ENCODE assay signal across 8 mouse cellular contexts in the genomic region with DNA sequence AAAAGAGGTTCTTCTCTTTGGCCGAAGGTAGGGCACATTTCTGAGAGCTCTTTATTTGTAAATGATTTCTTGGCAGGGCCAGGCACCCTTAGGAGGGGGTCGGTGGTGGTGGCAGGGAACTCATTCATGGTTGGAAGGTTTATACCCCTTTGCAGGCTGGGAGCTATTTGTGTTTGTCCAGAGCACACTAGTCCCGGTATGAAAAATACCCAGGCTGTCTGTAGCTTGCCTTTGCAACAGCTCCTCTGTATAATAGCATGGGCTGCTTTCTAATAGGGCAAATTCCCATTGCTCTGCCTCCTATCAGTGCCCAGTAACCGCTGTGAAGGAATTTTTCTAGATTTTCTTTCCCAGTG. TPM values are rescaled to one million over a fixed set of nuclear protein-coding genes. Genes with fewer than 3 reads are reported as not detected.
A peak's percentile ranks its signal among the peaks of the same experiment; 100 is the strongest.
DNase-seq lines count a peak whose midpoint lies in the region; ATAC-seq and TF ChIP-seq lines count a peak whose summit lies in the region.

No protein-coding gene starts in this region.

- WGBS in lung, postnatal 0 days = 2% methylated on average over 4 of the region's 4 CpGs
- 4% methylated on average over 4 of the region's 4 CpGs for WGBS in limb, embryonic 15.5 days
- 6% methylated on average over 4 of the region's 4 CpGs for WGBS in stomach, embryonic 16.5 days

- no peak for TF ChIP-seq EP300 in lung, postnatal 0 days (IDR thresholded peaks at IDR 0.05)

- peak; percentile 57 for DNase-seq in embryo, embryonic 10.5 days (ENCODE audit: low spot score)
- no peak for DNase-seq in embryo, embryonic 11 days
- no peak for DNase-seq in lung, postnatal 0 days (ENCODE audit: low spot score)
- DNase-seq in lung, postnatal 25 days (ENCODE audit: low spot score) = no peak
- DNase-seq in urinary bladder, postnatal 36 days (ENCODE audit: low spot score in 2 of 2) = no peak
- DNase-seq in ovary, postnatal 10 days (ENCODE audit: low spot score) = no peak

- H3K27me3 ChIP-seq in lung, postnatal 0 days (replicated peaks; ENCODE audit: insufficient read depth, low read length) = peaks cover 32% of the 10 kb centered on the region
- H3K27me3 ChIP-seq in limb, embryonic 15.5 days = peaks cover 64% of the 10 kb centered on the region
- peaks cover 50% of the 10 kb centered on the region for H3K27me3 ChIP-seq in stomach, embryonic 16.5 days (ENCODE audit: control insufficient read depth, insufficient read depth, low read length)

- no peak for TF ChIP-seq CTCF in lung, postnatal 0 days (IDR thresholded peaks at IDR 0.05)

- H3K9me3 ChIP-seq in lung, postnatal 0 days (ENCODE audit: low read length) = no peaks in the 10 kb centered on the region
- no peaks in the 10 kb centered on the region for H3K9me3 ChIP-seq in limb, embryonic 15.5 days
- H3K9me3 ChIP-seq in stomach, embryonic 16.5 days (replicated peaks; ENCODE audit: control insufficient read depth, low read length) = no peaks in the 10 kb centered on the region

- no peak overlapping the region for H3K27ac ChIP-seq in lung, postnatal 0 days (ENCODE audit: low read length)
- peak overlapping the region; percentile 81 for H3K27ac ChIP-seq in limb, embryonic 15.5 days
- no peak overlapping the region for H3K27ac ChIP-seq in stomach, embryonic 16.5 days (ENCODE audit: low read length)

- no peak overlapping the region for H3K4me3 ChIP-seq in lung, postnatal 0 days (ENCODE audit: low read depth, low read length)
- H3K4me3 ChIP-seq in limb, embryonic 15.5 days = peak overlapping the region; percentile 46
- peak overlapping the region; percentile 43 for H3K4me3 ChIP-seq in stomach, embryonic 16.5 days (replicated peaks; ENCODE audit: low read length)

- peak overlapping the region; percentile 61; the same call in 1 of the 2 replicates for H3K4me2 ChIP-seq in lung, postnatal 0 days (replicated peaks; ENCODE audit: low read depth, low read length)
- H3K4me2 ChIP-seq in limb, embryonic 15.5 days = peak overlapping the region; percentile 88
- peak overlapping the region; percentile 78 for H3K4me2 ChIP-seq in stomach, embryonic 16.5 days (ENCODE audit: low read depth, low read length)

- H3K4me1 ChIP-seq in lung, postnatal 0 days (ENCODE audit: insufficient read depth, low read depth, low read length) = no peaks in the 10 kb centered on the region
- H3K4me1 ChIP-seq in limb, embryonic 15.5 days = peaks cover 34% of the 10 kb centered on the region
- peaks cover 12% of the 10 kb centered on the region; the same call in 1 of the 2 replicates for H3K4me1 ChIP-seq in stomach, embryonic 16.5 days (ENCODE audit: control insufficient read depth, insufficient read depth, low read length)

- no peak overlapping the region for H3K9ac ChIP-seq in lung, postnatal 0 days (replicated peaks; ENCODE audit: low read depth)
- H3K9ac ChIP-seq in limb, embryonic 15.5 days = no peak overlapping the region
- H3K9ac ChIP-seq in stomach, embryonic 16.5 days (ENCODE audit: low read length) = no peak overlapping the region

- H3K36me3 ChIP-seq in lung, postnatal 0 days (ENCODE audit: insufficient read depth, low read length) = no peaks in the 10 kb centered on the region
- no peaks in the 10 kb centered on the region for H3K36me3 ChIP-seq in limb, embryonic 15.5 days
- no peaks in the 10 kb centered on the region for H3K36me3 ChIP-seq in stomach, embryonic 16.5 days (ENCODE audit: control insufficient read depth, insufficient read depth, low read length)

- ATAC-seq in lung, postnatal 0 days = no peak
- ATAC-seq in limb, embryonic 15.5 days (ENCODE audit: insufficient number of reproducible peaks, low FRiP score, low TSS enrichment, low read depth) = peak; percentile 57
- peak; percentile 14; the same call in 1 of the 2 replicates for ATAC-seq in stomach, embryonic 16.5 days (ENCODE audit: insufficient read depth, low FRiP score)

RNA-seq across cellular contexts. Expression of gene Foxd1, which starts 37.6 kb away (rescaled TPM):
- polyA plus RNA-seq in lung, postnatal 0 days (2015; fragmentation: Nextera tagmentation; extraction: Ambion mirVana) = 0.05 TPM in 2 replicates
- 0.29 TPM in 2 replicates for polyA plus RNA-seq in limb, embryonic 15.5 days (2015; fragmentation: Nextera tagmentation; extraction: Ambion mirVana)
- polyA plus RNA-seq in stomach, embryonic 16.5 days (2015; fragmentation: Nextera tagmentation; extraction: Ambion mirVana) = 0.04 TPM in 1 of 2 replicates, not detected in the other
